Mouse (Mus musculus) CD4-positive, CD25-positive, alpha-beta regulatory T cell, adult 2 months (primary cell): ENCODE data around the gene Cpa4.

Experiments
- DNase-seq: peaks from one replicate; pipeline ENCODE4 v3.0.0-alpha.2; 2012; ENCODE audit warnings: low read depth, low spot score

The Cpa4 gene

DNA sequence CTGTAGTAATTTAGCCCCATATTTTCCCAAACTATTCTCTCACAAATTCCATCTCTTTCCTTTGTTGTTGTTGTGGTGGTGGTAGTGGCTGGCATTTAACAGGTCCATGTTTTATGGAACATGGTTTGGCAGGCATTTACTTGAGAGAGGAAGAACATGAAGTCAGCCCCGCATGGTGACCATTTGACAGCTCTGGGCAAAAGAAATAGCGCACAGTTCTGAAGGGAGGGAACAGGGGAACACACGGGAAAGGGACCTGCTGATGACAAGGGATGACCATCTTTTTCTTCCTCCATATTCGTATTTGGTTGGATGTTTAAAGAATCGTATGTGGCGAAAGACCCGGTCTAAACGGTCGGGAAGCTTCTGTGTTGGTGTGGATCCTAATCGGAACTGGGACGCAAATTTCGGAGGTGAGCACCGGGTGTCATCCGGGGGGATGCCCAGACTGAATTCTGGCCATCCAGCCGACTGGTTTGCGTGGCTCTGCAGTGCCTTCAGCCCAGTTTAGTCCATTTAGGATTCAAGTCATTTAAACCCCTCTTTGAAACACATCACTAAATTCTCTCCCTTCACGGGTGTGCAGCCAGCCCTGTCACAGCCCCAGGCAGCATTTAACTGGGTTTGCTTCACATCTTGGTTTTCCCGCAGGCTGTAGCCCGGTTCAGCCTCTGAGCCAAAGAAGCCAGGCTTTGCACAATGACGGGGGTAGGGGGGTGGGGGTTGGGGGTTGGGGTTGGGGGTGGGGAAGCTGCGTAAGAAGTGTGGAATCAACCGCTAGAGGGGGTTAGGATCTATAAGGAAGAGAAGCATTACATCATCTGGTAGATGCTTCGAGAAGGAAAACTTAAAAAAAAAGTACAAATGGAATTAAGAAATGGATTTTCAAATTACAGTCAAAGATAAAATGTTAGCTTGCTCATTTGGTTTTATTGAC, 16.3 kb upstream of the Cpa4 start:
- DNase-seq: peak; percentile 22

DNA sequence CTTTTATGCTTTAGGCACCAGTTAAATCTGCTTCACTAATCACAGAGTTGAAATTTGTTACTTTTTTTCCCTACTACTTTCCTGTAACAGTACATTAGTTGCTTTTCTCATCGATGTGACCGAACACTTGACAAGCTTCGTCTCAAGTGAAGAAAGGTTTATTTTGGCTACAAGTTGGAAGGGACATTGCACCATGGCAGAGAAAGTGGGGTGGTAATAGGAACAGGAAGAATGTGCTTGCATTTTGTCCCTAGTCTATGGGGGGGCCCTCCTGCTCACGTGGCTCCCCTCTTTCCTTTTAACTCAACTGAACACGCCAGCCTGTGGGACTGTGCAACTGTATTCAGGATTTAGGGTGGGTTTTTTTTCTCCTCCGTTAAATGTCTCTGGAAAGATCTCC, 15.5 kb upstream of the Cpa4 start:
- DNase-seq: no peak

DNA sequence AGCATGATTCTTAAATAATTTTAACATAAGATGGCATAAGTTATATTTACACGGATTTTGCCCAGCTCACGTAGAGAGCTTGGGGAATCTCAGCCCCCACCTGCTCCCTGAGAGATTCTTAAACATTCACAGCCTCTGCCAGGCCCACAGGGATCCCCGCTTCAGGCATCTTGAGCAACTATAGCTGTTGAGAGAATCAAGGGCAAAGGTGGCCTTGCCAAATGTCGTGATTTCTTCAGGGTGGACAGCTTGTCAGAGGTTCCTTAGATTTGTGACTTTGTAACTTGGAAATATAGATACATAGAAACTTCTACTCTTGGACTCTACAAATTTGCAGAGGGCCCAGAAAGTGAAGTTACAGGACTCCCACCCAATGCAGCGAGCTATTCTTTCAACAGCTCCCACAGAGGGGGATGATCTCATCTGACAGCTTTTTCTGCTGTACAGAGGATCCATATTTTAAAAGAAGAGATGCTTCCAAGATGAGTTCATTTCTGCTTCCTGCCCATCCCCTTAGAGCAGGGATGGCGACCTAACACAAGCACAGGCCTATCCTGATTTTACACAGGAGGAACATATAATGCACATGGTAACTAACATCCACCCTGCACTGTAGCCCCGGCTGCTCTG, 14.7 kb upstream of the Cpa4 start:
- DNase-seq: no peak

- DNase-seq: no peak
Measured at GRCm38 (mm10) chr6:30554092-30554491, 14.1 kb upstream of the Cpa4 start.

DNA sequence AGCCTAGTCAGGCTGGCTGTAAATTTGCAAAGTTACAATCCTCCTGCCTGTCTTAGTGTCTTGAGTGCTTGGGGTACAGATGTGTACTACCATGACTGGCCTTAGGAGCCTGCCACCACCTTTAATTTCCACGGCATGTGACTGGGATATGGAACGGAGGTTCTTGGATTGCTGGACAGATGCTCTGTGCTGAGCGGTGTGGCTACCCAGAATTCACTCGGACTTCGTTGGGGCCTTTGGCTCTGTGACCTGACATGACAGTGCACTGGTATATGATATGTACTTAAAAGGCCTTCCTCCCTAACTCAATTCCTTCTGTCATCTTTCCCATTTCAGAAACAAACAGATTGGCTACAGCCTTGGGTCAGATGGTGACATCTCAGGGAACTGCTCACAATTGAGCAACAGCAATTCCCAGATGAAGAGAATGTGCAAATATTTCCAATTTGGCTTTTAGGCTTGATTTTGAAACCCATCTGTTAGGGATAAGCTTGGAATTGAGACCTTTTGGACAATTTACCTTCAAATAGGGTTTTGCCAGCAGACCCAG, 13.5 kb upstream of the Cpa4 start:
- DNase-seq: no peak

DNA sequence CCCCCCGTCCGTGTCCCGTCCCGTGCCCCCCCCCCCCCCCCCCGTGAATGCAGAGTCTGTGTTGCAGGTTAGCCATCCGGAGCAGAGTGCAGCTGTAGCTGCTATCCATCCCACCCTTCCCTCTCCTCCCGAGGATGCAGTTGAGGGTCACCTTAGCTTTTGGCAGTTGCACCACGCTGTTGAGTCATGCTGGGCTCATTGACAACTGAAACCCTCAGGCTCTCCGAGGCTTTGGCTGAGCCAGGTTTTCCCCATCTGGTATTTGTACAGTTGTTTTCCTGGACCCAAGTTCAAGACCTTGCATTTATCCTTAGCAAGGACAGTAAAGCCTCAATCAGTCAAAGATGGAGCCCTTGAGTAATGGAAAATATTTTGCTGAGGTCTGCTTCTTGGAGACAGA, 12.1 kb upstream of the Cpa4 start:
- no peak for DNase-seq

DNA sequence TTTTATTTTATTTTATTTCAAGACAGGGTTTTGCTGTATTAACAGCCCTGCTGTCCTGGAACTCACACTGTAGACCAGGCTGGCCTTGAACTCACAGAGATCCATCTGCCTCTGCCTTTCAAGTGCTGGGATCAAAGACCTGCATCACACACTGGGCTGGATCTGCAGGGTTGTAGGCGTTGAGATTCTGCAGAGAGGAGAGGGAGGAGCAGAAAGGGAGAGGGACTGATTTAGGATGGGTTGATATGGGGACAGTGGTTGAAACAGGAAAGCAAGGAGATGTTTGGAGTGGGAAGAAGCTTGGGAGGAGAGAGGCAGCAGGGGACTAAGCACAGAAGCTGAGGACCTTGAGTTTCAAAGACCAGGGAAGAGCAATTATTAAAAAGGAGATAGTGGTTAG, 8.4 kb upstream of the Cpa4 start:
- DNase-seq: no peak

- DNase-seq: no peak
Measured at GRCm38 (mm10) chr6:30562132-30562531, 6.0 kb upstream of the Cpa4 start.

- no peak for DNase-seq
Measured at GRCm38 (mm10) chr6:30563575-30563974, 4.6 kb upstream of the Cpa4 start.

GRCm38 (mm10) chr6:30564051-30564450, 4.1 kb upstream of the Cpa4 start:
- DNase-seq: no peak

- no peak for DNase-seq
Measured at GRCm38 (mm10) chr6:30569331-30569730, 1.2 kb downstream of the Cpa4 start.

DNA sequence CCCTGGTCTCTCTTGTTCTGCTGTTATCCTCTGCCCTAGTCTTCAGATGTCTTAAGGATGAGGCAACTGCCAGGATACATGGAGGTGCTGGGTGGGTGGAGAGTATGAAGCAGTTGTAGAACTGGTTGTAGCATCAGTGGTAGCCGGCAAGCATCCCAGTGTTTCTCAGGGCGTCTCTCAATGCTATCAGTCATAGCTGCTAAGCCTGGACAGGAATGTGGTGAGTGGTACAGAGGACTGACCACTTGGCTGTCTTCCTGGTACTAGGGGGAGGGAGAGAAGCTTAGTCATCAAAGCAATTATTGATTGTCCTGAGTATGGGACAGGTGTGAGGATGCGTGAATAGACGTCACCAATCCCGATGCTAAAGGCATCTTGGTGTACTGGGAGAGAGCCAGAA, 1.8 kb downstream of the Cpa4 start:
- no peak for DNase-seq

DNA sequence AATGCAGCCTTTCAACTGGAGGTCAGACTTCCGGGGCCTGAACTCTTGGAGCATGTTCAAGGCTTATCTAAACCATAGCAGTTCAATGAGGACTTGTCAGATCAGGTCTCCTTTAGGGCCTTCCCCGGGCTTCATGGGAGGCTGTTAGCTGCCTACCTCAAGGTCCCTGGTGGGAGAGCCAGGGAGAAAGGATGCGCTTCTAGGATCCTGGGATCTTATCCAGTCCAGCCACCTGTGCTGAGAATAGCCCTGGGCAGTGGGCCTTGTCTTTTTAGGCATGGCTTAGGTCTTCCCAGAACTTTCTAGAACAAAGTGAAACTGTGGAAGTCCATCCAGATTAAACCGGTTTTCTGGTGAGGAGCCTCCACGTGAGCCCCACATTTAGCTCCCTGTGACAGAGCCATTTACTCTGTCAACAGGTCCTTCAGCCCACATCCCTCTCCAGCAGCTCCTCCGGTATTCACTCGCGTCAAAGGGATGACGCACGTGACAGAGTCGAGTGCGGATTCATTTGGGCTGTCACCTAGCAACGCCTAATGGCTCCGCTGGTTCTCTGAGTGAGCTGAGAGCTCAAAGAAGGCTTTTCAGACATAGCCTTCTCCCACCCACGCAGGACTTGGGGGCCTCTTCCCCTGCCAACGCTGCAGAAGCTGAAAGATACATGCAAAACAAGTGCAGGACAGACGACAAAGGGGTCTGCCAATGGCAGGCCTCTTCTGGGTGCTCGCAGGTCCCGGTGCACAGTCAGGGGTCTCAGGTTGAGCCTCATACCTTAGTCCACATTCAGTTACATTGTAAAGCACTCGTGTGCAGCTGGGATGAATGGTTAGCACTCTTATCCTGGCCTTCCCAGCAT, 4.5 kb downstream of the Cpa4 start:
- DNase-seq: no peak

- DNase-seq: no peak
Measured at GRCm38 (mm10) chr6:30573380-30573779, 5.2 kb downstream of the Cpa4 start.

GRCm38 (mm10) chr6:30574945-30575344, 6.8 kb downstream of the Cpa4 start:
- DNase-seq: no peak

GRCm38 (mm10) chr6:30576477-30577203, 8.5 kb downstream of the Cpa4 start:
- DNase-seq: no peak

- no peak for DNase-seq
Measured at GRCm38 (mm10) chr6:30579961-30580840, 12.0 kb downstream of the Cpa4 start.

DNA sequence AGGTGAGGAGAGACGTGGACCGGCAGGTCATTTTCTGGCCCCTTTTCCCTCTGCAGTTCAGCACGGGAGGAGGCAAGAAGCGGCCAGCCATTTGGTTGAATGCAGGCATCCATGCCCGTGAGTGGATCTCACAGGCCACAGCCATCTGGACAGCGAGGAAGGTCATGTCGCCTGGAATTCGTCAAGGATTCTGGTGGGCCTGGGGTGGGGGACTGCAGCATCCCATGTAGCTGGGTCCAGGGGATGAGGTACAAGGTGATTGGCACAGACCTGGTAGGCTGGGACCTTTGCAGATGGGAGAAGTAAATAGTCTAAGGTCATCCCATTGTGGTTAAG, 12.6 kb downstream of the Cpa4 start:
- no peak for DNase-seq

DNA sequence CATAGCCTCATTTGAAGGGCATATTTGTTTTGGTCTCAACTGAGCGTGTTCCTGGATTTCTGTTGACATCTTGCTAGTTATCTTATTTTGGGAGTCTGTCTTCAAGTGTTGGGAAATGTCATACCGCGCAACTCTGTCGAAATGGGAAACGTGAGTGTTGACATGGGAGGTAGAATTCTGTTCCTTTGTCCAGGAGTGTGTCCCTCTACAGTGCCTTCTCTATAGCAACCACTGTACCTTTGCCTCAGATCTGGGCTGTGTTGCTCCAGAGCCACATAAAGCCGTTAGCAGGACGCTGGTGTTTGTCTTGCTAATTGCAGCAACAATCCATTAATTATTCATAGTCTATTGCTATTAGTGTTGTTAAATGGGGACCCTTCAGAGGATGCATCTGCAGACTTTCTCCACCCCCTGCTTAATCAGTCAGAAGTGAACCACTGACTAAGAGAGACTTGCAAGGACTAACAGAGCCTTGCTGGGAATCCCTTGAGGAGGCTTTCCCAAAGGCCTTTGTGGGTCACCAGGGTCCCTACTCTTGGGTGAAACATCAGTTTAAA, 18.8 kb downstream of the Cpa4 start:
- no peak for DNase-seq

DNA sequence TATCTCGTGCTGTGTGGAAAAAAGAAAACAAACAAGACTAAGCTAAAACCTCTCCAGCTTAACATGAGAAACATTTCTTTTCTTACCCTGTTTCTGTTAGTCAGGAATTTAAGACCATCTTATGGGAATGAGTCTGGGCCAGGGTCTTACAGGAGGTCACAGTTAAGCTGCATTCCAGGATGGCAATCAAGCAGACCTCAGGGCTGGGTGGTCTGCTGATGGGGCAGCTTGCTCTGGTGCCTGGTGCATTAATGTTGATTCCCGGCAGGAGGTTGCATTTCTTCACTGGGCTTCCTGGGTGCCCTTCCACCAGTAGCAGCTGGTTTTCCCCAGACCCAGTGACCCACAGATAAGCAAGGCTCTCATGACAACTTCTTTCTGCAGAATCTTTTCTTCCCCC, 21.6 kb downstream of the Cpa4 start:
- no peak for DNase-seq
